Mouse (Mus musculus): ENCODE results near the gene Cotl1. TPM values are rescaled to one million over a fixed set of nuclear protein-coding genes. Genes with fewer than 3 reads are reported as not detected.

Cotl1 gene
- polyA plus RNA-seq, 1 experiment, result 427 TPM

- Histone ChIP-seq H3K4me1 (ENCODE audit: control insufficient read depth, insufficient read depth, low read length) (peaks cover 25% of the 10 kb centered on the region), H3K27me3 (replicated peaks; ENCODE audit: control insufficient read depth, insufficient read depth, low read length) (no peaks in the 10 kb centered on the region), H3K36me3 (ENCODE audit: control insufficient read depth, insufficient read depth, low read length) (no peaks in the 10 kb centered on the region), H3K4me3 (ENCODE audit: insufficient read depth, low read depth, low read length) (peak overlapping the region; percentile 97), H3K27ac (ENCODE audit: insufficient read depth, low read depth, low read length) (peak overlapping the region; percentile 84)
- WGBS, result 28% methylated on average over 14 of the region's 14 CpGs
- no peak for TF ChIP-seq POLR2A (IDR thresholded peaks at IDR 0.05; ENCODE audit: low read depth, low read length)
- no peak for TF ChIP-seq CTCF (conservative IDR thresholded peaks at IDR 0.05; ENCODE audit: insufficient read depth, insufficient read length, low read depth, low read length)
- peak; percentile 67 for DNase-seq
Measured at GRCm38 (mm10) chr8:119839419-119840021, 824 bp downstream of the Cotl1 start.

- no peak for DNase-seq
- H3K27ac ChIP-seq (ENCODE audit: insufficient read depth, low read depth, low read length), result peak overlapping the region; percentile 27; the same call in 1 of the 2 replicates
- 57% methylated on average over 4 of the region's 4 CpGs for WGBS
- H3K4me3 ChIP-seq (ENCODE audit: insufficient read depth, low read depth, low read length), result peak overlapping the region; percentile 97
- H3K36me3 ChIP-seq (ENCODE audit: control insufficient read depth, insufficient read depth, low read length), result no peaks in the 10 kb centered on the region
- TF ChIP-seq POLR2A (IDR thresholded peaks at IDR 0.05; ENCODE audit: low read depth, low read length), result no peak
- no peak for TF ChIP-seq CTCF (conservative IDR thresholded peaks at IDR 0.05; ENCODE audit: insufficient read depth, insufficient read length, low read depth, low read length)
- peaks cover 28% of the 10 kb centered on the region for H3K4me1 ChIP-seq (ENCODE audit: control insufficient read depth, insufficient read depth, low read length)
- no peaks in the 10 kb centered on the region for H3K27me3 ChIP-seq (replicated peaks; ENCODE audit: control insufficient read depth, insufficient read depth, low read length)
Measured at GRCm38 (mm10) chr8:119838983-119839340, 1.4 kb downstream of the Cotl1 start.

- H3K27me3 ChIP-seq (replicated peaks; ENCODE audit: control insufficient read depth, insufficient read depth, low read length), result no peaks in the 10 kb centered on the region
- DNase-seq, result peak; percentile 71
- H3K4me3 ChIP-seq (ENCODE audit: insufficient read depth, low read depth, low read length), result peak overlapping the region; percentile 97
- 28% methylated on average over 19 of the region's 19 CpGs for WGBS
- no peaks in the 10 kb centered on the region for H3K36me3 ChIP-seq (ENCODE audit: control insufficient read depth, insufficient read depth, low read length)
- peaks cover 34% of the 10 kb centered on the region for H3K4me1 ChIP-seq (ENCODE audit: control insufficient read depth, insufficient read depth, low read length)
- TF ChIP-seq POLR2A (IDR thresholded peaks at IDR 0.05; ENCODE audit: low read depth, low read length) (no peak), CTCF (conservative IDR thresholded peaks at IDR 0.05; ENCODE audit: insufficient read depth, insufficient read length, low read depth, low read length) (no peak)
- peak overlapping the region; percentile 42; the same call in 1 of the 2 replicates for H3K27ac ChIP-seq (ENCODE audit: insufficient read depth, low read depth, low read length)
Measured at GRCm38 (mm10) chr8:119838100-119838982, 2.0 kb downstream of the Cotl1 start.

GRCm38 (mm10) chr8:119837553-119838071, 2.7 kb downstream of the Cotl1 start:
- Histone ChIP-seq H3K4me3 (ENCODE audit: insufficient read depth, low read depth, low read length) (peak overlapping the region; percentile 13), H3K27me3 (replicated peaks; ENCODE audit: control insufficient read depth, insufficient read depth, low read length) (no peaks in the 10 kb centered on the region), H3K4me1 (ENCODE audit: control insufficient read depth, insufficient read depth, low read length) (peaks cover 35% of the 10 kb centered on the region), H3K27ac (ENCODE audit: insufficient read depth, low read depth, low read length) (no peak overlapping the region), H3K36me3 (ENCODE audit: control insufficient read depth, insufficient read depth, low read length) (no peaks in the 10 kb centered on the region)
- WGBS, result 15% methylated on average over 10 of the region's 10 CpGs
- peak; percentile 50 for DNase-seq
- TF ChIP-seq POLR2A (IDR thresholded peaks at IDR 0.05; ENCODE audit: low read depth, low read length) (no peak), CTCF (conservative IDR thresholded peaks at IDR 0.05; ENCODE audit: insufficient read depth, insufficient read length, low read depth, low read length) (no peak)

GRCm38 (mm10) chr8:119836831-119837230, 3.5 kb downstream of the Cotl1 start:
- DNase-seq, result no peak
- Histone ChIP-seq H3K27ac (ENCODE audit: insufficient read depth, low read depth, low read length) (no peak overlapping the region), H3K36me3 (ENCODE audit: control insufficient read depth, insufficient read depth, low read length) (no peaks in the 10 kb centered on the region), H3K4me3 (ENCODE audit: insufficient read depth, low read depth, low read length) (no peak overlapping the region), H3K4me1 (ENCODE audit: control insufficient read depth, insufficient read depth, low read length) (peaks cover 41% of the 10 kb centered on the region), H3K27me3 (replicated peaks; ENCODE audit: control insufficient read depth, insufficient read depth, low read length) (no peaks in the 10 kb centered on the region)
- WGBS, result 79% methylated on average over 4 of the region's 4 CpGs
- no peak for TF ChIP-seq CTCF (conservative IDR thresholded peaks at IDR 0.05; ENCODE audit: insufficient read depth, insufficient read length, low read depth, low read length)
- TF ChIP-seq POLR2A (IDR thresholded peaks at IDR 0.05; ENCODE audit: low read depth, low read length), result no peak

- Histone ChIP-seq H3K36me3 (ENCODE audit: control insufficient read depth, insufficient read depth, low read length) (no peaks in the 10 kb centered on the region), H3K4me3 (ENCODE audit: insufficient read depth, low read depth, low read length) (no peak overlapping the region), H3K4me1 (ENCODE audit: control insufficient read depth, insufficient read depth, low read length) (peaks cover 38% of the 10 kb centered on the region), H3K27ac (ENCODE audit: insufficient read depth, low read depth, low read length) (no peak overlapping the region), H3K27me3 (replicated peaks; ENCODE audit: control insufficient read depth, insufficient read depth, low read length) (no peaks in the 10 kb centered on the region)
- no peak for DNase-seq
- TF ChIP-seq POLR2A (IDR thresholded peaks at IDR 0.05; ENCODE audit: low read depth, low read length), result no peak
- no peak for TF ChIP-seq CTCF (conservative IDR thresholded peaks at IDR 0.05; ENCODE audit: insufficient read depth, insufficient read length, low read depth, low read length)
- WGBS, result 66% methylated on average over 5 of the region's 5 CpGs
Measured at GRCm38 (mm10) chr8:119835270-119835669, 5.1 kb downstream of the Cotl1 start.

GRCm38 (mm10) chr8:119834676-119835075, 5.7 kb downstream of the Cotl1 start:
- peak overlapping the region; percentile 55; the same call in 1 of the 2 replicates for H3K27ac ChIP-seq (ENCODE audit: insufficient read depth, low read depth, low read length)
- DNase-seq, result peak; percentile 80
- WGBS, result 54% methylated on average over 6 of the region's 6 CpGs

More at GRCm38 (mm10) chr8:119834676-119835075, 5.7 kb downstream of the Cotl1 start:
- Histone ChIP-seq H3K4me1 (ENCODE audit: control insufficient read depth, insufficient read depth, low read length) (peaks cover 38% of the 10 kb centered on the region), H3K36me3 (ENCODE audit: control insufficient read depth, insufficient read depth, low read length) (no peaks in the 10 kb centered on the region), H3K4me3 (ENCODE audit: insufficient read depth, low read depth, low read length) (no peak overlapping the region), H3K27me3 (replicated peaks; ENCODE audit: control insufficient read depth, insufficient read depth, low read length) (no peaks in the 10 kb centered on the region)
- TF ChIP-seq POLR2A (IDR thresholded peaks at IDR 0.05; ENCODE audit: low read depth, low read length), result no peak
- TF ChIP-seq CTCF (conservative IDR thresholded peaks at IDR 0.05; ENCODE audit: insufficient read depth, insufficient read length, low read depth, low read length), result no peak

All from kidney, adult 2 months (tissue).